Mouse (Mus musculus): ENCODE results near the gene Tmem218. TPM values are rescaled to one million over a fixed set of nuclear protein-coding genes. Genes with fewer than 3 reads are reported as not detected.

The Tmem218 gene
- total RNA-seq (2021) = 1 to 10 TPM; 7.8 to 8.0 TPM
- long read RNA-seq, transcript Tmem218-201 (4 exons, 2,619 nt) = major isoform, 11 of 18 reads
- long read RNA-seq, partial matches to known transcripts = 5 of 18 reads
- long read RNA-seq, other reads (novel, unspliced or antisense) = 2 of 18 reads

GRCm38 (mm10) chr9:37207929-37208411 lies at the start of gene Tmem218:
Gene Tmem218 (plus strand): TSS chr9:37208223.
- peak; percentile 89 to 99 for DNase-seq (ENCODE audit: low spot score in 2 of 2)

GRCm38 (mm10) chr9:37160686-37161085 lies 47.3 kb upstream of the Tmem218 start:
- no peak for DNase-seq (ENCODE audit: low spot score in 2 of 2)

GRCm38 (mm10) chr9:37166899-37167298 lies 41.1 kb upstream of the Tmem218 start:
- DNase-seq (ENCODE audit: low spot score in 2 of 2) = no peak

GRCm38 (mm10) chr9:37173376-37173775 lies 34.6 kb upstream of the Tmem218 start:
- DNase-seq (ENCODE audit: low spot score in 2 of 2) = no peak

- no peak for DNase-seq (ENCODE audit: low spot score in 2 of 2)
Observed at GRCm38 (mm10) chr9:37176002-37176401, 32.0 kb upstream of the Tmem218 start.

GRCm38 (mm10) chr9:37177107-37177506 lies 30.9 kb upstream of the Tmem218 start:
- DNase-seq (ENCODE audit: low spot score in 2 of 2) = peak; percentile 65 to 84

- DNase-seq (ENCODE audit: low spot score in 2 of 2) = no peak
Observed at GRCm38 (mm10) chr9:37177551-37177950, 30.5 kb upstream of the Tmem218 start.

- DNase-seq (ENCODE audit: low spot score in 2 of 2) = peak; percentile 25 to 32
Observed at GRCm38 (mm10) chr9:37178911-37179310, 29.1 kb upstream of the Tmem218 start.

GRCm38 (mm10) chr9:37179596-37179995 lies 28.4 kb upstream of the Tmem218 start:
- DNase-seq (ENCODE audit: low spot score in 2 of 2) = no peak

- DNase-seq (ENCODE audit: low spot score in 2 of 2) = no peak
Observed at GRCm38 (mm10) chr9:37181596-37181995, 26.4 kb upstream of the Tmem218 start.

GRCm38 (mm10) chr9:37183176-37183575 lies 24.8 kb upstream of the Tmem218 start:
- DNase-seq (ENCODE audit: low spot score in 2 of 2) = no peak

- no peak for DNase-seq (ENCODE audit: low spot score in 2 of 2)
Observed at GRCm38 (mm10) chr9:37187407-37187806, 20.6 kb upstream of the Tmem218 start.

GRCm38 (mm10) chr9:37188024-37188423 lies 20.0 kb upstream of the Tmem218 start:
- DNase-seq (ENCODE audit: low spot score in 2 of 2) = no peak

GRCm38 (mm10) chr9:37197067-37197466 lies 11.0 kb upstream of the Tmem218 start:
- no peak for DNase-seq (ENCODE audit: low spot score in 2 of 2)

- DNase-seq (ENCODE audit: low spot score in 2 of 2) = no peak
Observed at GRCm38 (mm10) chr9:37200414-37200813, 7.6 kb upstream of the Tmem218 start.

GRCm38 (mm10) chr9:37203884-37204283 lies 4.1 kb upstream of the Tmem218 start:
- no peak for DNase-seq (ENCODE audit: low spot score in 2 of 2)

GRCm38 (mm10) chr9:37213060-37213738 lies 5.2 kb downstream of the Tmem218 start:
- peak in 1 of 2 experiments; percentile 39 for DNase-seq (ENCODE audit: low spot score in 2 of 2)

GRCm38 (mm10) chr9:37214327-37215060 lies 6.5 kb downstream of the Tmem218 start:
- no peak for DNase-seq (ENCODE audit: low spot score in 2 of 2)

- DNase-seq (ENCODE audit: low spot score in 2 of 2) = no peak
Observed at GRCm38 (mm10) chr9:37220755-37221154, 12.7 kb downstream of the Tmem218 start.

- no peak for DNase-seq (ENCODE audit: low spot score in 2 of 2)
Observed at GRCm38 (mm10) chr9:37225581-37225980, 17.6 kb downstream of the Tmem218 start.

GRCm38 (mm10) chr9:37229880-37230325 lies 21.9 kb downstream of the Tmem218 start:
- peak; percentile 61 to 83 for DNase-seq (ENCODE audit: low spot score in 2 of 2)

Data from layer of hippocampus, adult 18-20 months (tissue).